Mouse (Mus musculus) cerebellum, postnatal 4 days (tissue): ENCODE results near the gene Gpr85.

Experiments
- DNase-seq, 2 experiments: peaks; one replicate each; pipeline ENCODE4 v3.0.0; 2022; ENCODE audit warnings: low spot score in 2 of 2, mixed read lengths in 1 of 2

Gene Gpr85

DNA sequence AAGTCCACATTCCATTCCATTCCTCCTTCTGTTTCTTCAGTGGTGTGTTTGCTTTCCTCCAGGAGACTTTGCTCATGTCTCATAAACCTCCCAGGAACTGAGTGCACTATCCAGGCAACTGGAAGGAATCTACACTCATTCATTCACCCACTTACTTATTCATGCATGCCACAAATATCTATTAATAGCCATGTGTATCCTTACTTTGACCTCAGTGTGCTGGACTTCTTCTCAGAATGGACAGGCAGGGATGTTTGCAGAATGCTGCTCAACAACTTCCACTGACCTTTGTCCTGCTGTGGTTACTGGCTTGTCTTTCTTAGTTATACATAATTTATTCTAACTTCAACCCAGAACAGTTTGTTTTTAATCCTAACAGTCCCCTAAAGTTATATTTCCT is 23.1 kb downstream of the Gpr85 start:
- no peak for DNase-seq

DNA sequence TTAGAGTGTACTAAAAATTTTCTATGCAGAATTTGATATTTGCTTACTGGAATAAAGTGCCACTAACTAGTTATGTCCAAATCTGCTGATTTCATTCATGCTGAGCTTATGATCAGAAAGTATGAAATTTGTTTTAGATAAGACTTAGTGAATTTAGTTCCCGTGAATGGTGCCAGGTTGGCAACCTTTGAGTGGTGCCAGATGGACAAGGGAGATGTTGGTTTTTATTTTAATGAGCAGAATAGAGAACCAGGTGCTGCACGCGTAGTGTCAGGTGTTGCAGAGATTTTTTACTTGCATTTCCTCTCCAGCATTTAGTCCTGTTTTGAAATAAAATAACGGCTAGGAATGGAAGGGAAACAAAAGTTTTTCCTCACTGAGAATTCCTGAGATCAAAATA is 27.6 kb downstream of the Gpr85 start:
- no peak for DNase-seq

- no peak for DNase-seq
Observed at GRCm38 (mm10) chr6:13800071-13800470, 39.7 kb downstream of the Gpr85 start.

GRCm38 (mm10) chr6:13797389-13797788 is 42.4 kb downstream of the Gpr85 start:
- DNase-seq = no peak
